Mouse (Mus musculus): ENCODE data around the gene Sipa1l3. TPM values are rescaled to one million over a fixed set of nuclear protein-coding genes. Genes with fewer than 3 reads are reported as not detected.
A peak's percentile ranks its signal among the peaks of the same experiment; 100 is the strongest.

Sipa1l3 gene
- polyA plus RNA-seq, 1 experiment from 2014 or later = 9.1 TPM

GRCm38 (mm10) chr7:29419836-29420235 is 98.6 kb downstream of the Sipa1l3 start:
- H3K4me3 ChIP-seq = no peak overlapping the region
- peaks cover 44% of the 10 kb centered on the region for H3K4me1 ChIP-seq
- H3K27ac ChIP-seq = no peak overlapping the region
- 67% methylated on average over 4 of the region's 4 CpGs for WGBS
- H3K4me2 ChIP-seq = no peak overlapping the region
- no peak for ATAC-seq
- no peak overlapping the region for H3K9ac ChIP-seq
- H3K36me3 ChIP-seq (ENCODE audit: poor library complexity, severe bottlenecking) = no peaks in the 10 kb centered on the region
- H3K27me3 ChIP-seq = no peaks in the 10 kb centered on the region
- no peaks in the 10 kb centered on the region for H3K9me3 ChIP-seq (replicated peaks)

GRCm38 (mm10) chr7:29418231-29418630 is 100.2 kb downstream of the Sipa1l3 start:
- Histone ChIP-seq H3K9me3 (replicated peaks) (no peaks in the 10 kb centered on the region), H3K9ac (no peak overlapping the region), H3K36me3 (ENCODE audit: poor library complexity, severe bottlenecking) (no peaks in the 10 kb centered on the region), H3K4me3 (no peak overlapping the region), H3K27me3 (no peaks in the 10 kb centered on the region), H3K4me2 (no peak overlapping the region), H3K4me1 (peaks cover 39% of the 10 kb centered on the region), H3K27ac (no peak overlapping the region)
- 72% methylated on average over 6 of the region's 6 CpGs for WGBS
- ATAC-seq = no peak

- H3K27me3 ChIP-seq = no peaks in the 10 kb centered on the region
- H3K4me1 ChIP-seq = peaks cover 41% of the 10 kb centered on the region
- H3K36me3 ChIP-seq (ENCODE audit: poor library complexity, severe bottlenecking) = no peaks in the 10 kb centered on the region
- H3K4me3 ChIP-seq = no peak overlapping the region
- H3K9ac ChIP-seq = peak overlapping the region; percentile 37
- WGBS = 25% methylated on average over 8 of the region's 8 CpGs
- peak; percentile 38; the same call in 1 of the 2 replicates for ATAC-seq
- H3K27ac ChIP-seq = peak overlapping the region; percentile 19; the same call in 1 of the 2 replicates
- H3K9me3 ChIP-seq (replicated peaks) = no peaks in the 10 kb centered on the region
- no peak overlapping the region for H3K4me2 ChIP-seq
Measured at GRCm38 (mm10) chr7:29417332-29418069, 100.9 kb downstream of the Sipa1l3 start.

- Histone ChIP-seq H3K4me1 (peaks cover 40% of the 10 kb centered on the region), H3K27me3 (no peaks in the 10 kb centered on the region), H3K4me3 (no peak overlapping the region), H3K9ac (peak overlapping the region; percentile 37), H3K9me3 (replicated peaks) (no peaks in the 10 kb centered on the region), H3K27ac (peak overlapping the region; percentile 19; the same call in 1 of the 2 replicates), H3K36me3 (ENCODE audit: poor library complexity, severe bottlenecking) (no peaks in the 10 kb centered on the region), H3K4me2 (no peak overlapping the region)
- WGBS = 24% methylated on average over 2 of the region's 2 CpGs
- no peak for ATAC-seq
Measured at GRCm38 (mm10) chr7:29416906-29417305, 101.5 kb downstream of the Sipa1l3 start.

- no peak overlapping the region for H3K4me2 ChIP-seq
Measured at GRCm38 (mm10) chr7:29411838-29412580, 106.4 kb downstream of the Sipa1l3 start.

GRCm38 (mm10) chr7:29411216-29411816 is 107.1 kb downstream of the Sipa1l3 start:
- Histone ChIP-seq H3K4me1 (peaks cover 23% of the 10 kb centered on the region), H3K9me3 (replicated peaks) (no peaks in the 10 kb centered on the region), H3K4me3 (no peak overlapping the region), H3K9ac (no peak overlapping the region; the same call in 1 of the 2 replicates), H3K27me3 (no peaks in the 10 kb centered on the region), H3K36me3 (ENCODE audit: poor library complexity, severe bottlenecking) (no peaks in the 10 kb centered on the region), H3K27ac (no peak overlapping the region), H3K4me2 (no peak overlapping the region)
- ATAC-seq = 0 out of 2 replicates have a peak, but pooled peaks have one; percentile 10
- 46% methylated on average over 4 of the region's 4 CpGs for WGBS

More at GRCm38 (mm10) chr7:29411838-29412580, 106.4 kb downstream of the Sipa1l3 start:
- no peaks in the 10 kb centered on the region for H3K36me3 ChIP-seq (ENCODE audit: poor library complexity, severe bottlenecking)
- H3K9ac ChIP-seq = no peak overlapping the region
- H3K27me3 ChIP-seq = no peaks in the 10 kb centered on the region
- H3K9me3 ChIP-seq (replicated peaks) = no peaks in the 10 kb centered on the region
- 70% methylated on average over 8 of the region's 8 CpGs for WGBS
- peaks cover 27% of the 10 kb centered on the region for H3K4me1 ChIP-seq
- ATAC-seq = no peak
- H3K4me3 ChIP-seq = no peak overlapping the region
- H3K27ac ChIP-seq = no peak overlapping the region; the same call in 1 of the 2 replicates

GRCm38 (mm10) chr7:29410402-29410801 is 108.0 kb downstream of the Sipa1l3 start:
- WGBS = 84% methylated on average over 8 of the region's 8 CpGs
- H3K27me3 ChIP-seq = no peaks in the 10 kb centered on the region
- no peaks in the 10 kb centered on the region for H3K9me3 ChIP-seq (replicated peaks)
- no peak overlapping the region for H3K27ac ChIP-seq
- H3K9ac ChIP-seq = no peak overlapping the region
- H3K4me1 ChIP-seq = peaks cover 20% of the 10 kb centered on the region
- no peak overlapping the region for H3K4me2 ChIP-seq
- no peak overlapping the region for H3K4me3 ChIP-seq
- no peaks in the 10 kb centered on the region for H3K36me3 ChIP-seq (ENCODE audit: poor library complexity, severe bottlenecking)
- no peak for ATAC-seq

- H3K9ac ChIP-seq = no peak overlapping the region
- H3K27ac ChIP-seq = no peak overlapping the region
- no peak overlapping the region for H3K4me2 ChIP-seq
- H3K4me3 ChIP-seq = no peak overlapping the region
- ATAC-seq = no peak
- 0 out of 2 replicates have a peak, but pooled peaks cover 4% of the 10 kb centered on the region for H3K9me3 ChIP-seq (replicated peaks)
- H3K27me3 ChIP-seq = no peaks in the 10 kb centered on the region
- WGBS = 90% methylated on average over 4 of the region's 4 CpGs
- no peaks in the 10 kb centered on the region for H3K36me3 ChIP-seq (ENCODE audit: poor library complexity, severe bottlenecking)
- peaks cover 11% of the 10 kb centered on the region for H3K4me1 ChIP-seq
Measured at GRCm38 (mm10) chr7:29406855-29407254, 111.6 kb downstream of the Sipa1l3 start.

- H3K4me2 ChIP-seq = no peak overlapping the region
- peaks cover 18% of the 10 kb centered on the region for H3K36me3 ChIP-seq (ENCODE audit: poor library complexity, severe bottlenecking)
- H3K4me1 ChIP-seq = no peaks in the 10 kb centered on the region
- 83% methylated on average over 2 of the region's 2 CpGs for WGBS
- H3K9me3 ChIP-seq (replicated peaks) = 0 out of 2 replicates have a peak, but pooled peaks cover 4% of the 10 kb centered on the region
- no peak for ATAC-seq
- H3K27me3 ChIP-seq = no peaks in the 10 kb centered on the region
- H3K27ac ChIP-seq = no peak overlapping the region
- no peak overlapping the region for H3K9ac ChIP-seq
- H3K4me3 ChIP-seq = no peak overlapping the region
Measured at GRCm38 (mm10) chr7:29404126-29404525, 114.3 kb downstream of the Sipa1l3 start.

GRCm38 (mm10) chr7:29402015-29402414 is 116.4 kb downstream of the Sipa1l3 start:
- H3K36me3 ChIP-seq (ENCODE audit: poor library complexity, severe bottlenecking) = peaks cover 27% of the 10 kb centered on the region
- 94% methylated on average over 4 of the region's 4 CpGs for WGBS
- no peaks in the 10 kb centered on the region for H3K27me3 ChIP-seq
- no peaks in the 10 kb centered on the region for H3K4me1 ChIP-seq
- H3K4me2 ChIP-seq = no peak overlapping the region
- 0 out of 2 replicates have a peak, but pooled peaks cover 4% of the 10 kb centered on the region for H3K9me3 ChIP-seq (replicated peaks)
- no peak overlapping the region for H3K9ac ChIP-seq
- no peak overlapping the region for H3K27ac ChIP-seq
- no peak overlapping the region for H3K4me3 ChIP-seq
- ATAC-seq = no peak

GRCm38 (mm10) chr7:29400451-29400850 is 118.0 kb downstream of the Sipa1l3 start:
- H3K9ac ChIP-seq = no peak overlapping the region
- ATAC-seq = no peak
- H3K9me3 ChIP-seq (replicated peaks) = 0 out of 2 replicates have a peak, but pooled peaks cover 4% of the 10 kb centered on the region
- no peak overlapping the region for H3K27ac ChIP-seq
- no peaks in the 10 kb centered on the region for H3K27me3 ChIP-seq
- H3K36me3 ChIP-seq (ENCODE audit: poor library complexity, severe bottlenecking) = peaks cover 36% of the 10 kb centered on the region
- H3K4me2 ChIP-seq = no peak overlapping the region
- H3K4me3 ChIP-seq = no peak overlapping the region
- WGBS = 90% methylated on average over 8 of the region's 8 CpGs
- H3K4me1 ChIP-seq = no peaks in the 10 kb centered on the region

- H3K4me2 ChIP-seq = no peak overlapping the region
- no peak overlapping the region for H3K27ac ChIP-seq
- no peak overlapping the region for H3K4me3 ChIP-seq
- no peak for ATAC-seq
- H3K4me1 ChIP-seq = no peaks in the 10 kb centered on the region
- WGBS = 90% methylated on average over 9 of the region's 9 CpGs
- 0 out of 2 replicates have a peak, but pooled peaks cover 4% of the 10 kb centered on the region for H3K9me3 ChIP-seq (replicated peaks)
- no peaks in the 10 kb centered on the region for H3K27me3 ChIP-seq
- peaks cover 48% of the 10 kb centered on the region for H3K36me3 ChIP-seq (ENCODE audit: poor library complexity, severe bottlenecking)
- no peak overlapping the region for H3K9ac ChIP-seq
Measured at GRCm38 (mm10) chr7:29399056-29399455, 119.4 kb downstream of the Sipa1l3 start.

Measured in forebrain, embryonic 13.5 days (tissue).